Mouse (Mus musculus): ENCODE measurements around the gene Lca5l. TPM values are rescaled to one million over a fixed set of nuclear protein-coding genes. Genes with fewer than 3 reads are reported as not detected.

Gene Lca5l
- total and polyA plus RNA-seq, 2 experiments from 2014 or later: 2.1 to 3.9 TPM

- Histone ChIP-seq H3K4me3 (ENCODE audit: low read depth, low read length) (no peak overlapping the region), H3K9me3 (ENCODE audit: low read length) (no peaks in the 10 kb centered on the region)
- WGBS: 91% methylated on average over 4 of the region's 4 CpGs
These were observed 23.2 kb downstream of the Lca5l start for GRCm38 (mm10) chr16:96168837-96169236.

DNA sequence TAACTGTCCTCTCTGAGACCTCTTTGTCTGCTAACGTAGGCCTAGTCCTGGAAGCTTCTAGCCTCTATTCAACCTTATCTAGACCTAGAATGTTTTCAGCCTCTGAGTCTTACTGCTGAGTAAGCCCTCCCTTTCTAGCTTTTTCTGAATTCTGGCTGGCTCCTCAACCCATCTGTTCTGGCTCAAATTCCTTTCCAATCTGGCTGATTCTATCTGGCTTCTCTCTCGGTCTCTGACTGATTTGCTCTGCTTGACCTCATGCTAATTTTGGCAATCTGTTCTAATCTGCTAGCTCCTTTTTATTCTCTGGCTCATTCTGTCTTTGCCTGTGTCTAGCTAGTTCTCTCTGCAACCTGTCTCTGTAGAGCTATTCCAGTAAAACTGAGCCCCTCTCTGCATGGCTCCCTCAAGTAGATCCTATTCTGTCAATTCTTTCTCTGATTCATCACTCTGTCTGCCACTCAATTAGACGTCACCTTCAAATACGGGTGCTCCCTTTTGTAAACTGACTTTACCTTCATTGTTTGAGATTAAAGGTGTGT lies 26.3 kb downstream of the Lca5l start:
- Histone ChIP-seq H3K4me3 (ENCODE audit: low read depth, low read length) (no peak overlapping the region), H3K4me1 (ENCODE audit: insufficient read depth) (no peaks in the 10 kb centered on the region), H3K27me3 (ENCODE audit: insufficient read depth, low read length) (no peaks in the 10 kb centered on the region), H3K27ac (ENCODE audit: low read depth, low read length) (no peak overlapping the region), H3K9me3 (ENCODE audit: low read length) (no peaks in the 10 kb centered on the region), H3K36me3 (ENCODE audit: insufficient read depth) (no peaks in the 10 kb centered on the region), H3K9ac (no peak overlapping the region), H3K4me2 (ENCODE audit: low read depth) (no peak overlapping the region)
- TF ChIP-seq CTCF (IDR thresholded peaks at IDR 0.05; ENCODE audit: low read depth): no peak
- ATAC-seq (peak; percentile 78), DNase-seq (peak; percentile 73)
- 47% methylated on average over 4 of the region's 4 CpGs for WGBS

More at GRCm38 (mm10) chr16:96168837-96169236, 23.2 kb downstream of the Lca5l start:
- Histone ChIP-seq H3K36me3 (ENCODE audit: insufficient read depth) (no peaks in the 10 kb centered on the region), H3K4me2 (ENCODE audit: low read depth) (no peak overlapping the region), H3K4me1 (ENCODE audit: insufficient read depth) (no peaks in the 10 kb centered on the region), H3K27ac (ENCODE audit: low read depth, low read length) (no peak overlapping the region), H3K27me3 (ENCODE audit: insufficient read depth, low read length) (no peaks in the 10 kb centered on the region), H3K9ac (no peak overlapping the region)
- DNase-seq (no peak), ATAC-seq (no peak)
- TF ChIP-seq CTCF (IDR thresholded peaks at IDR 0.05; ENCODE audit: low read depth): no peak

DNA sequence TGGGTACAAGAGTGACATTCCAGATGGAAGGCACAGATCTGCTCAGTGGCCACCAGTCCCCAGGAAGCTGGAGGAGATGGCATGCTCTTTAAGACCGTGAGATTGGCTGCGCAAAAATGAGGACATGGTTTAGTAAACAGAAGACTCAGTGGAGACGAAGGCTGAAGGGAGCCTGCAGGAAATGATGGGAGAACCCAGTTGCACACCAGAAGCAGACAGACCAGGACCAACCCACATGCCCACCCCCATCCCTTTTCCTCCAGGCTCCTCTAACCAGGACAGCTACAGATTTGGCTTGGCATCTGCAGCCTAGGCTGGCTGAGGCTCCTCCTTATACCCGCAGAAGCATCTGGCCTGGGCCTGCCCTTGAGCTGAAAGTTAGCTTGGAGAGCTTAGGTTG lies 30.7 kb downstream of the Lca5l start:
- peaks cover 5% of the 10 kb centered on the region; the same call in 1 of the 2 replicates for H3K36me3 ChIP-seq (ENCODE audit: insufficient read depth)
- no peak for ATAC-seq
- TF ChIP-seq CTCF (IDR thresholded peaks at IDR 0.05; ENCODE audit: low read depth): no peak
- WGBS: 90% methylated on average over 4 of the region's 4 CpGs
- H3K27ac ChIP-seq (ENCODE audit: low read depth, low read length): no peak overlapping the region
- no peak overlapping the region for H3K4me3 ChIP-seq (ENCODE audit: low read depth, low read length)
- H3K27me3 ChIP-seq (ENCODE audit: insufficient read depth, low read length): no peaks in the 10 kb centered on the region
- H3K9me3 ChIP-seq (ENCODE audit: low read length): no peaks in the 10 kb centered on the region
- H3K9ac ChIP-seq: no peak overlapping the region
- peaks cover 6% of the 10 kb centered on the region; the same call in 1 of the 2 replicates for H3K4me1 ChIP-seq (ENCODE audit: insufficient read depth)
- H3K4me2 ChIP-seq (ENCODE audit: low read depth): no peak overlapping the region
- DNase-seq: no peak

GRCm38 (mm10) chr16:96160927-96161326 lies 31.1 kb downstream of the Lca5l start:
- DNase-seq: no peak
- no peak overlapping the region for H3K4me2 ChIP-seq (ENCODE audit: low read depth)
- H3K9ac ChIP-seq: no peak overlapping the region
- no peak overlapping the region for H3K4me3 ChIP-seq (ENCODE audit: low read depth, low read length)
- no peak overlapping the region for H3K27ac ChIP-seq (ENCODE audit: low read depth, low read length)
- peaks cover 6% of the 10 kb centered on the region; the same call in 1 of the 2 replicates for H3K4me1 ChIP-seq (ENCODE audit: insufficient read depth)
- WGBS: 74% methylated on average over 1 of the region's 1 CpGs
- no peak for TF ChIP-seq CTCF (IDR thresholded peaks at IDR 0.05; ENCODE audit: low read depth)
- H3K27me3 ChIP-seq (ENCODE audit: insufficient read depth, low read length): no peaks in the 10 kb centered on the region
- H3K9me3 ChIP-seq (ENCODE audit: low read length): no peaks in the 10 kb centered on the region
- no peak for ATAC-seq
- H3K36me3 ChIP-seq (ENCODE audit: insufficient read depth): peaks cover 5% of the 10 kb centered on the region; the same call in 1 of the 2 replicates

DNA sequence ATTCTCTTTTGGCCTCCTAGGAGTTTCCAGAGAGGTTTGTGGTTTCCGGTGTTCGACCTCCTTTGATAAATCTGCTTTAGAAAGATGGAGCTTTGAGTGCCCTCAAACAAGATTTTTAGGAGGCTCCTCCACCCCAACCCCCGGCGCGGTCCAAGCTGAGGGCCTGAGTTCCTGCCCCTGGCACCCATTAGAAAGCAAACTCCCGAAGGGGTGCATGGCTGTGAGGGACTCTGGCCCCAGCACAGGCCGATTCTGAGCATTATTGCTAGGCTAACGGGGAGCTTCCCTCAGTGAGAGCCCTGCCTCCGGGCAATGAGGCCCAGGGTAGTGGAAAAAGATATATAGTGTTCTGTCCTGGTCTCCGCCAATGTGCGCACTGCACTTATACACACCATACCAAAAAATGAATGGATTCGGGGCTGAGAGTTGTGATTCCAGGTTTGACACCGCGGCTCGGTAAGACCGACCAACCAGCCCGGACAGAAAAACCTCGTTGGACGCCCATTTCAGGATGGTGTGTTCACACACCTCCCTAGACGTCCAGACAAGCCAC lies 32.2 kb downstream of the Lca5l start:
- DNase-seq (no peak), ATAC-seq (no peak)
- Histone ChIP-seq H3K27me3 (ENCODE audit: insufficient read depth, low read length) (no peaks in the 10 kb centered on the region), H3K4me2 (ENCODE audit: low read depth) (peak overlapping the region; percentile 94), H3K36me3 (ENCODE audit: insufficient read depth) (peaks cover 13% of the 10 kb centered on the region), H3K9me3 (ENCODE audit: low read length) (no peaks in the 10 kb centered on the region), H3K9ac (peak overlapping the region; percentile 76), H3K4me1 (ENCODE audit: insufficient read depth) (peaks cover 6% of the 10 kb centered on the region; the same call in 1 of the 2 replicates), H3K4me3 (ENCODE audit: low read depth, low read length) (peak overlapping the region; percentile 50), H3K27ac (ENCODE audit: low read depth, low read length) (peak overlapping the region; percentile 70; the same call in 1 of the 2 replicates)
- TF ChIP-seq CTCF (IDR thresholded peaks at IDR 0.05; ENCODE audit: low read depth): no peak
- 85% methylated on average over 20 of the region's 20 CpGs for WGBS

DNA sequence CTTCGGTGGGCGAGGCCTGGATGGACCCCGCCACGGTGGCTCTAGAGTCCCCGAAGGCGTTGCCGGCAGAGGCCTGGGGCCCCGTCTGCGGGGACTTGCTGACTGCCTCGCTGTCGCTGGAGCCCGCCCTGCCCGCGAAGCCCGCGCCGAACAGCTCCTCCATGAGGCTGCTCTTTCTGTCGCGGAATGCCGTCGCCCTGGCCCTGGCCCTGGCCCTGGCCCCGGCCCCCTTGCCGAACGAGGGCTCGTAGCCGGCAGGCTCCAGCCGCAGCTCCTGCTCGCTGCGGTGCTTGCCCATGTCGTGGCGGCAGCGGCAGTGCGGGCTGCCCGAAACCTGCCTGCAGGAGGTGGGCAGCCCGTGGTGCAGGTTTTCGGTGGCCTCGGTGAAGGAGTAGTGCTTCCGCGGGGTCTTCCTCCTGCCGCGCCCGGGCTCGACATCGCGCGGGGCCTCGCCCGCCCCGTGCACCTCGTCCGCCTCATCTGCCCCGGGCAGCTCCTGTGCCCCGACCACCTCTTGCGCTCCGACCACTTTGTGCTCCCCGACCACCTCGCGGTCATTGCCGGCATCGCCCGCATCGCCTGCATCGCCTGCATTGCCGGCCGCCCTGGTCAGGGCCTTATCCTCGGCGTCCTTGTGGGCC lies 32.9 kb downstream of the Lca5l start:
- peaks cover 17% of the 10 kb centered on the region for H3K36me3 ChIP-seq (ENCODE audit: insufficient read depth)
- peak overlapping the region; percentile 50 for H3K4me3 ChIP-seq (ENCODE audit: low read depth, low read length)
- peak; percentile 68 for TF ChIP-seq CTCF (IDR thresholded peaks at IDR 0.05; ENCODE audit: low read depth)
- no peaks in the 10 kb centered on the region for H3K9me3 ChIP-seq (ENCODE audit: low read length)
- H3K27ac ChIP-seq (ENCODE audit: low read depth, low read length): peak overlapping the region; percentile 70
- H3K4me1 ChIP-seq (ENCODE audit: insufficient read depth): peaks cover 6% of the 10 kb centered on the region; the same call in 1 of the 2 replicates
- WGBS: 4% methylated on average over 66 of the region's 67 CpGs
- peak overlapping the region; percentile 76 for H3K9ac ChIP-seq
- H3K4me2 ChIP-seq (ENCODE audit: low read depth): peak overlapping the region; percentile 94
- ATAC-seq (peak; percentile 79), DNase-seq (peak; percentile 71)
- H3K27me3 ChIP-seq (ENCODE audit: insufficient read depth, low read length): no peaks in the 10 kb centered on the region
